In the genomic region with DNA sequence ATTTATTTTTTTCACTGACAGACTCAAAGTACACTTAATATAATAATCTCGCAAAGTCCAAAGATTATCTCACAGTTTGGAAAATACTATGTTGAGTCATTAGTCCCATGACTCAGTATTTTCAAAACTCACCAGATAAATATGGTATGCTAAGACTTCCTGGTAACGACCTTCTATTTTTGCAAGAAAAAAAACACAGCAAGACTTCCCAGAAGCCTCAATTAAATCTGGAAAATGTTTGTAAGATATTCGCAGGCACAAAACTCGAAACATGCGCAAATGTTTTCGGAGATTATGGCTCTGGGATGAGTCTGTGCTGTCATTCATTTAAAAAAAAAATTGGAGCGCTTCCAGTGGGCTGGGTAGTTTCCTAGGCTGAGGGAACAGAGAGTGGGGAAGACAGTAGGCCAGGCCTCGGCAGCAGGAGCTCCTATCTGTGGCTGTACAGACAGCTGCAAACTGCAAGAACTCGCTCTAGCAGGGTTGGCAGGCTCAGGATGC, we compare ENCODE assay signal across 8 mouse cellular contexts.
DNase-seq lines count a peak whose midpoint lies in the region; ATAC-seq and TF ChIP-seq lines count a peak whose summit lies in the region.

No protein-coding gene starts in this region.

- H3K9ac ChIP-seq in embryonic facial prominence, embryonic 15.5 days: no peak overlapping the region

- WGBS in lung, adult 2 months: 33% methylated on average over 9 of the region's 9 CpGs
- WGBS in embryonic facial prominence, embryonic 15.5 days: 19% methylated on average over 9 of the region's 9 CpGs

- peak; percentile 19 to 27 for DNase-seq in lung, adult 18-20 months
- no peak for DNase-seq in lung, adult 2 months
- peak; percentile 68 to 74 for DNase-seq in heart, postnatal 10 days
- peak; percentile 70 for DNase-seq in lung, postnatal 10 days
- DNase-seq in cerebellum, adult 11-12 months: no peak
- DNase-seq in retina, embryonic 14.5 days (ENCODE audit: low spot score): no peak

- peak overlapping the region; percentile 68 for H3K27ac ChIP-seq in embryonic facial prominence, embryonic 15.5 days (replicated peaks)

- ATAC-seq in embryonic facial prominence, embryonic 15.5 days (ENCODE audit: insufficient number of reproducible peaks, low FRiP score, low TSS enrichment, low read depth): no peak
- ATAC-seq in erythroid progenitor cell, adult 5-6 weeks (replicated peaks; ENCODE audit: low FRiP score, poor library complexity, severe bottlenecking): no peak

- no peak for TF ChIP-seq POLR2A in lung, adult 2 months (IDR thresholded peaks at IDR 0.05; ENCODE audit: borderline replicate concordance, extremely low read depth, low read depth, low read length)

- no peak overlapping the region for H3K4me2 ChIP-seq in embryonic facial prominence, embryonic 15.5 days (replicated peaks)

- H3K4me3 ChIP-seq in lung, adult 2 months (replicated peaks; ENCODE audit: extremely low read depth, low read depth, low read length): no peak overlapping the region
- H3K4me3 ChIP-seq in embryonic facial prominence, embryonic 15.5 days (replicated peaks): no peak overlapping the region

- no peaks in the 10 kb centered on the region for H3K36me3 ChIP-seq in embryonic facial prominence, embryonic 15.5 days

- H3K9me3 ChIP-seq in embryonic facial prominence, embryonic 15.5 days (replicated peaks): no peaks in the 10 kb centered on the region

- TF ChIP-seq CTCF in lung, adult 2 months (IDR thresholded peaks at IDR 0.05; ENCODE audit: insufficient read depth, low read length): no peak

- H3K27me3 ChIP-seq in embryonic facial prominence, embryonic 15.5 days: no peaks in the 10 kb centered on the region

- intact Hi-C loops in heart, postnatal 10 days (cut with DNase I): loop anchor here (5.0 kb wide), 1 partner anchor 277 kb away; no protein-coding TSS in a partner anchor

- 0 out of 2 replicates have a peak, but pooled peaks cover 3% of the 10 kb centered on the region for H3K4me1 ChIP-seq in lung, adult 2 months (ENCODE audit: control insufficient read depth, insufficient read depth, low read length)
- peaks cover 27% of the 10 kb centered on the region for H3K4me1 ChIP-seq in embryonic facial prominence, embryonic 15.5 days

Comparison
In these comparisons a context has a peak if more than half of its experiments do, and no peak if none do; other contexts are left out.
1. DNase-seq: peak in lung, adult 18-20 months (2 of 2), heart, postnatal 10 days (2 of 2) and lung, postnatal 10 days (single experiment); none in lung, adult 2 months (single experiment), cerebellum, adult 11-12 months (single experiment) and retina, embryonic 14.5 days (single experiment).